Mouse (Mus musculus) megakaryocyte, embryonic 14.5 days (primary cell): Measurements from ENCODE around the gene Gstcd.

Experiments
- FLI1 ChIP-seq: IDR thresholded peaks from 2 replicates; pipeline ENCODE4 v1.6.1; 2012; ENCODE audit warnings: low read length, inconsistent platforms, mixed read lengths
- GATA1 ChIP-seq: IDR thresholded peaks from 3 replicates; pipeline ENCODE4 v1.6.1; 2012; ENCODE audit warnings: mixed read lengths, low read length, inconsistent platforms, borderline replicate concordance

DNA sequence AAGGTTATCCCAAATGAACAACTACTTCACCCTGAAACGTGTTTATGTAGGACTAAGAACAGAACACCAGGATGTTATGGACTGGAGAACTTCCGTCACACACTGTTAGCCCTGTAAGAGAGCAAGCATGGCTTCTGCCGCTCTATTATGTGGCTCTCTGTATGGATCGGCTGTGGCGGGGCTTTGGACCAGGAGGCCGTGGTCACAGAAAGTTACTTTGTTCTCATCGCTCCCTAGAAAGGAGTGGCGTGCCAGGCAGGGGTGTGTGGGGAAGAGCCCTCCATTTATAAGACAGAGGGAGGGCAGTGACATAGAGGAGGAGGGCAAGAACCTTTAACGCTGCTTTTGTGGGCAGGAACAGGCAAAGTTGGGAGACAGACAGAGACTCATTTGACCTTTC is 95.5 kb downstream of the Gstcd start:
- TF ChIP-seq GATA1 (no peak), FLI1 (no peak)
